Mouse (Mus musculus) activated CD4-positive, CD25-positive, alpha-beta regulatory T cell, adult 4 months (primary cell): ENCODE measurements around the gene Snrpg. TPM values are rescaled to one million over a fixed set of nuclear protein-coding genes. Genes with fewer than 3 reads are reported as not detected.
"Not testable (repeated sequence)": the region's sequence is repeated elsewhere in the genome, so short reads cannot be mapped to it uniquely, and the experiment has no call there.

Experiments
- ATAC-seq: one replicate; pipeline ENCODE4 v1.8.0; 2017
- polyA plus RNA-seq, 2 experiments: library from polyadenylated mRNA; unstranded; fragments of 100-300 nt; shearing (Covaris generic); gene quantifications; one replicate each; pipeline ENCODE4 v1.2.1; 2017

The Snrpg gene
- 100 to 1,000 TPM; 383 to 452 TPM for polyA plus RNA-seq

- ATAC-seq: peak; percentile 8
These were observed at the start of gene Snrpg for GRCm38 (mm10) chr6:86370764-86371339. TSS of gene Snrpg (plus strand) at chr6:86371304.

- ATAC-seq: no peak
These were observed 49.0 kb upstream of the Snrpg start for GRCm38 (mm10) chr6:86322031-86322563.

- ATAC-seq: no peak
These were observed 48.1 kb upstream of the Snrpg start for GRCm38 (mm10) chr6:86322991-86323390.

GRCm38 (mm10) chr6:86324400-86324799 lies 46.7 kb upstream of the Snrpg start:
- no peak for ATAC-seq

GRCm38 (mm10) chr6:86325646-86326045 lies 45.5 kb upstream of the Snrpg start:
- ATAC-seq: no peak

GRCm38 (mm10) chr6:86326866-86327265 lies 44.2 kb upstream of the Snrpg start:
- no peak for ATAC-seq

GRCm38 (mm10) chr6:86328369-86328768 lies 42.7 kb upstream of the Snrpg start:
- ATAC-seq: no peak

GRCm38 (mm10) chr6:86329943-86330342 lies 41.2 kb upstream of the Snrpg start:
- no peak for ATAC-seq

GRCm38 (mm10) chr6:86335121-86335849 lies 35.8 kb upstream of the Snrpg start:
- no peak for ATAC-seq

GRCm38 (mm10) chr6:86335860-86336259 lies 35.2 kb upstream of the Snrpg start:
- ATAC-seq: no peak

- ATAC-seq: not testable (repeated sequence)
These were observed 34.8 kb upstream of the Snrpg start for GRCm38 (mm10) chr6:86336340-86336739.

GRCm38 (mm10) chr6:86343656-86344055 lies 27.4 kb upstream of the Snrpg start:
- ATAC-seq: no peak

- ATAC-seq: no peak
These were observed 25.0 kb upstream of the Snrpg start for GRCm38 (mm10) chr6:86346063-86346462.

GRCm38 (mm10) chr6:86349257-86349656 lies 21.8 kb upstream of the Snrpg start:
- no peak for ATAC-seq

GRCm38 (mm10) chr6:86354948-86355347 lies 16.2 kb upstream of the Snrpg start:
- no peak for ATAC-seq

GRCm38 (mm10) chr6:86356956-86357355 lies 14.1 kb upstream of the Snrpg start:
- ATAC-seq: no peak

GRCm38 (mm10) chr6:86360691-86361090 lies 10.4 kb upstream of the Snrpg start:
- ATAC-seq: no peak

- ATAC-seq: no peak
These were observed 9.7 kb upstream of the Snrpg start for GRCm38 (mm10) chr6:86361373-86361772.

GRCm38 (mm10) chr6:86364442-86365141 lies 6.5 kb upstream of the Snrpg start:
- peak; percentile 28 for ATAC-seq

GRCm38 (mm10) chr6:86365371-86366124 lies 5.6 kb upstream of the Snrpg start, which contains the start of gene Fam136a:
TSS of gene Fam136a (plus strand) at chr6:86365646.
- ATAC-seq: peak; percentile 85

- no peak for ATAC-seq
These were observed 4.8 kb upstream of the Snrpg start for GRCm38 (mm10) chr6:86366125-86366852.

GRCm38 (mm10) chr6:86366853-86367249 lies 4.3 kb upstream of the Snrpg start:
- ATAC-seq: no peak
